Mouse (Mus musculus): ENCODE results near the gene Dyrk1a. TPM values are rescaled to one million over a fixed set of nuclear protein-coding genes. Genes with fewer than 3 reads are reported as not detected.

Gene Dyrk1a
- total and polyA plus RNA-seq, 3 experiments, result 28.2 to 80.5 (median 74.0) TPM

GRCm38 (mm10) chr16:94618543-94618942, 48.7 kb downstream of the Dyrk1a start:
- Histone ChIP-seq H3K36me3 (ENCODE audit: control insufficient read depth, insufficient read depth, low read length) (peaks cover 3% of the 10 kb centered on the region), H3K4me1 (ENCODE audit: control insufficient read depth, insufficient read depth, low read length) (peaks cover 11% of the 10 kb centered on the region), H3K9ac (ENCODE audit: low read depth, low read length) (no peak overlapping the region), H3K27me3 (ENCODE audit: control insufficient read depth, insufficient read depth, low read length) (no peaks in the 10 kb centered on the region), H3K79me2 (replicated peaks; ENCODE audit: control insufficient read depth, insufficient read depth, low read length) (peaks cover 3% of the 10 kb centered on the region; the same call in 1 of the 2 replicates), H3K4me3 (no peak overlapping the region), H3K27ac (peak overlapping the region; percentile 59)
- DNase-seq, result peak; percentile 55 to 70
- TF ChIP-seq CTCF (IDR thresholded peaks at IDR 0.05) (no peak; the same call in none of the 2 replicates), EP300 (IDR thresholded peaks at IDR 0.05; ENCODE audit: insufficient read depth, low read depth, low read length) (peak; percentile 94), POLR2A (IDR thresholded peaks at IDR 0.05; ENCODE audit: insufficient read depth, low read depth, low read length) (no peak)
- intact Hi-C loops (cut with DNase I), result loop anchor here (1.0 to 5.0 kb wide), 3 partner anchors 50 to 146 kb away; partner anchors contain the start of gene Vps26c
- 36% methylated on average over 10 of the region's 10 CpGs for WGBS

DNA sequence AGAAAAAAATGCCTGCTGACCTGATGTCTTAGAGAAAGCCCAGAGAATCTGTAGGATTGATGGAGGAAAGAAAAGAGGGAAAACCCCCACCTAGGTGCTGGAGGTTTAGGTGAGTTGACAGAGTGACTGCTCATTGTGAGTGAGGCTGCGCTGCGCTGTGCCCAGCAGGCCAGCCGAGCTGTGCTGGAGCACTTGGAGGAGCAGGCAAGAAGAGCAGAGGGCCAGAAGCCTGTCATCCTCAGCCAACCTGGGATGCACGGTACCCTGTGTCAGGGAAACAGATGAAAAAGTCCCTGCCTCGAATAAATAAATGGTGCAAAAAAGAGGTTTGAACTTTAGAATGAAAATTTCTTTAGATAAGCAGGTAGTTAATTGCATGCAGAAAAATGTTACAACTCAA, 49.5 kb downstream of the Dyrk1a start:
- intact Hi-C loops (cut with DNase I), result loop anchor here (5.0 kb wide), 2 partner anchors 92 to 147 kb away; partner anchors contain the start of gene Vps26c
- H3K4me3 ChIP-seq, result no peak overlapping the region
- no peak overlapping the region for H3K9ac ChIP-seq (ENCODE audit: low read depth, low read length)
- H3K79me2 ChIP-seq (replicated peaks; ENCODE audit: control insufficient read depth, insufficient read depth, low read length), result peaks cover 3% of the 10 kb centered on the region; the same call in 1 of the 2 replicates
- no peak for TF ChIP-seq POLR2A (IDR thresholded peaks at IDR 0.05; ENCODE audit: insufficient read depth, low read depth, low read length)
- TF ChIP-seq EP300 (IDR thresholded peaks at IDR 0.05; ENCODE audit: insufficient read depth, low read depth, low read length), result no peak
- no peak for TF ChIP-seq CTCF (IDR thresholded peaks at IDR 0.05)
- no peak overlapping the region for H3K27ac ChIP-seq
- H3K27me3 ChIP-seq (ENCODE audit: control insufficient read depth, insufficient read depth, low read length), result no peaks in the 10 kb centered on the region
- WGBS, result 85% methylated on average over 5 of the region's 5 CpGs
- peaks cover 10% of the 10 kb centered on the region for H3K4me1 ChIP-seq (ENCODE audit: control insufficient read depth, insufficient read depth, low read length)
- DNase-seq, result no peak
- H3K36me3 ChIP-seq (ENCODE audit: control insufficient read depth, insufficient read depth, low read length), result peaks cover 3% of the 10 kb centered on the region; the same call in 1 of the 2 replicates

GRCm38 (mm10) chr16:94624871-94625270, 55.1 kb downstream of the Dyrk1a start:
- H3K36me3 ChIP-seq (ENCODE audit: control insufficient read depth, insufficient read depth, low read length), result peaks cover 8% of the 10 kb centered on the region; the same call in 1 of the 2 replicates
- H3K4me3 ChIP-seq, result no peak overlapping the region
- no peak overlapping the region for H3K9ac ChIP-seq (ENCODE audit: low read depth, low read length)
- no peak overlapping the region; the same call in 1 of the 2 replicates for H3K27ac ChIP-seq
- peaks cover 9% of the 10 kb centered on the region for H3K79me2 ChIP-seq (replicated peaks; ENCODE audit: control insufficient read depth, insufficient read depth, low read length)
- no peaks in the 10 kb centered on the region for H3K27me3 ChIP-seq (ENCODE audit: control insufficient read depth, insufficient read depth, low read length)
- 12% methylated on average over 4 of the region's 4 CpGs for WGBS
- peaks cover 21% of the 10 kb centered on the region for H3K4me1 ChIP-seq (ENCODE audit: control insufficient read depth, insufficient read depth, low read length)
- intact Hi-C loops (cut with DNase I), result loop anchor here (5.0 kb wide), 1 partner anchor 87 kb away; no protein-coding TSS in a partner anchor
- DNase-seq, result peak in 1 of 2 experiments; percentile 33
- TF ChIP-seq EP300 (IDR thresholded peaks at IDR 0.05; ENCODE audit: insufficient read depth, low read depth, low read length), result no peak
- no peak for TF ChIP-seq CTCF (IDR thresholded peaks at IDR 0.05)
- no peak for TF ChIP-seq POLR2A (IDR thresholded peaks at IDR 0.05; ENCODE audit: insufficient read depth, low read depth, low read length)

DNA sequence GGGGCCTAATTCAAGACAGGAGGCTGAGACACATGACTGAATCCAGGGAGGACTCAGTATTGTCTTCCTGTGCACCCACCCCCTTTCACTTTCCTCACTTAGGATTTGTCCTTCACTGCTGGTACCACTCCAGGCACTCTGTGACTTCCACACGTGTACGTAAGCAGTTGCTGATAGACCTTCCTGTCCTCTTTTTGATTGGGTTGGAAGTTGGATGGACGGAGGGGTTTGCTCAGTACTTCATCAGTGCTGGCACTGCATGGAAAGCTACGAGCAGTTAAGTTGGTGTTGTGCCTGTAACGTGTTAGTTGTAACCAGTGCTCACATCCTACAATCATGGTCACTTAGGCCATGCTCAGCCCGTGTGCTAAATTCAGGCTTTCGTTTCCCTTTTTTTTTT, 55.8 kb downstream of the Dyrk1a start:
- no peak overlapping the region for H3K4me3 ChIP-seq
- no peak overlapping the region for H3K9ac ChIP-seq (ENCODE audit: low read depth, low read length)
- intact Hi-C loops (cut with DNase I), result loop anchor here (5.0 kb wide), 1 partner anchor 87 kb away; no protein-coding TSS in a partner anchor
- H3K4me1 ChIP-seq (ENCODE audit: control insufficient read depth, insufficient read depth, low read length), result peaks cover 21% of the 10 kb centered on the region
- no peak overlapping the region for H3K27ac ChIP-seq
- no peaks in the 10 kb centered on the region for H3K27me3 ChIP-seq (ENCODE audit: control insufficient read depth, insufficient read depth, low read length)
- peaks cover 9% of the 10 kb centered on the region for H3K79me2 ChIP-seq (replicated peaks; ENCODE audit: control insufficient read depth, insufficient read depth, low read length)
- WGBS, result 61% methylated on average over 7 of the region's 7 CpGs
- TF ChIP-seq EP300 (IDR thresholded peaks at IDR 0.05; ENCODE audit: insufficient read depth, low read depth, low read length), result no peak
- no peak for TF ChIP-seq CTCF (IDR thresholded peaks at IDR 0.05)
- no peak for TF ChIP-seq POLR2A (IDR thresholded peaks at IDR 0.05; ENCODE audit: insufficient read depth, low read depth, low read length)
- no peak for DNase-seq
- H3K36me3 ChIP-seq (ENCODE audit: control insufficient read depth, insufficient read depth, low read length), result peaks cover 8% of the 10 kb centered on the region; the same call in 1 of the 2 replicates

- intact Hi-C loops (cut with DNase I), result loop anchor here (5.0 kb wide), 1 partner anchor 85 kb away; no protein-coding TSS in a partner anchor
- WGBS, result 48% methylated on average over 5 of the region's 5 CpGs
- no peaks in the 10 kb centered on the region for H3K27me3 ChIP-seq (ENCODE audit: control insufficient read depth, insufficient read depth, low read length)
These were observed 57.9 kb downstream of the Dyrk1a start for GRCm38 (mm10) chr16:94627736-94628135.

More at GRCm38 (mm10) chr16:94627736-94628135, 57.9 kb downstream of the Dyrk1a start:
- no peak for TF ChIP-seq CTCF (IDR thresholded peaks at IDR 0.05)
- TF ChIP-seq POLR2A (IDR thresholded peaks at IDR 0.05; ENCODE audit: insufficient read depth, low read depth, low read length), result no peak
- TF ChIP-seq EP300 (IDR thresholded peaks at IDR 0.05; ENCODE audit: insufficient read depth, low read depth, low read length), result no peak
- Histone ChIP-seq H3K36me3 (ENCODE audit: control insufficient read depth, insufficient read depth, low read length) (peaks cover 12% of the 10 kb centered on the region; the same call in 1 of the 2 replicates), H3K4me1 (ENCODE audit: control insufficient read depth, insufficient read depth, low read length) (peaks cover 19% of the 10 kb centered on the region), H3K27ac (no peak overlapping the region), H3K9ac (ENCODE audit: low read depth, low read length) (no peak overlapping the region), H3K4me3 (no peak overlapping the region), H3K79me2 (replicated peaks; ENCODE audit: control insufficient read depth, insufficient read depth, low read length) (peaks cover 8% of the 10 kb centered on the region)
- no peak for DNase-seq

All from heart, adult 2 months (tissue).